Mouse (Mus musculus): ENCODE measurements around the gene Dedd. TPM values are rescaled to one million over a fixed set of nuclear protein-coding genes. Genes with fewer than 3 reads are reported as not detected.
A peak's percentile ranks its signal among the peaks of the same experiment; 100 is the strongest.
"Not testable (repeated sequence)": the region's sequence is repeated elsewhere in the genome, so short reads cannot be mapped to it uniquely, and the experiment has no call there.

Gene Dedd
- polyA plus RNA-seq, 1 experiment: 61.5 TPM

DNA sequence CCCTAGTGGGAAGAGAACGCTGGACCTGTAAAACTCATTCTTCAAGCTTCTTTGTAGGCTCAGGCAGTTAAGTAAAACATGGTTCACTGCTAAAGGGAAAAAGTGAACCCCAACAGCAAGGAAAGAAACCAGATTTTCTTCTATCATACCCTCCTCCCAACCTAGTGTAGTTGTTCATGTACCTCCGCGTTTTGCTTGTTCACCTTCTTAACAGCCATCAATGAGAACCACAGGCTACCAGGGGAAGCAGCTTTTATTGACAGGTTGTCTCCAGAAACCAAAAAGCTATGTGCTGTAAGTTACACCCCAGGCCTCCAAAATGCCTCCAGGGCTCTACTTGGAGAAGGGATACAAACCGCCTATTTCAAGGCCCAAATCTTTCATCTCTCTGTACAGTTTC is 40.6 kb upstream of the Dedd start:
- peaks cover 8% of the 10 kb centered on the region for H3K36me3 ChIP-seq (ENCODE audit: control insufficient read depth, insufficient read depth, low read length)
- TF ChIP-seq CTCF (IDR thresholded peaks at IDR 0.05; ENCODE audit: borderline replicate concordance, control insufficient read depth, extremely low read depth, insufficient read depth, low read length, poor library complexity): no peak
- TF ChIP-seq POLR2A (IDR thresholded peaks at IDR 0.05; ENCODE audit: control insufficient read depth, extremely low read depth, insufficient read depth, low read length, poor library complexity): no peak
- no peak for DNase-seq
- 73% methylated on average over 4 of the region's 4 CpGs for WGBS
- no peak overlapping the region for H3K4me3 ChIP-seq (ENCODE audit: control insufficient read depth, insufficient read depth, low read length)
- no peak overlapping the region for H3K27ac ChIP-seq (ENCODE audit: control insufficient read depth, insufficient read depth, low read length)
- H3K4me1 ChIP-seq (replicated peaks; ENCODE audit: control insufficient read depth, insufficient read depth, low read length): peaks cover 8% of the 10 kb centered on the region
- no peaks in the 10 kb centered on the region for H3K27me3 ChIP-seq (ENCODE audit: control insufficient read depth, insufficient read depth, low read length)

DNA sequence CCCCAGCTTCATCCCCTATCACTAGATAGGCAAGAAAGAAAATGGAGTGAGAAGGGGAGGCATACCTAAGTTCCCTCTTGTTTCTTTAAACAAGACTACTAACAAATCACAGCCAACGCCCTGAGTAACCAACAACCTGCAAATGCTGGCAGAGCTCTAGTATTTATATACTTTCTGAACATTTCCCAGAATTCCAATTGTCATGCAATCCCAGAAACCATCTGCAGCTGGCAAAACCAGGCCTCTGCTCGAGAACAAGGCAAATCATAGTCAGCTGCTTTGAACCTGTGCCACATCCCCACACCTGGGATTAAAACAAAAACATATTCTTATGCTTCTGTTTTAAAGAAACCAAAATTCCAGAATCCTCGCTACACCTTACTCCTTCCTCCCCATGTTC is 35.6 kb upstream of the Dedd start:
- 82% methylated on average over 3 of the region's 3 CpGs for WGBS
- Histone ChIP-seq H3K4me3 (ENCODE audit: control insufficient read depth, insufficient read depth, low read length) (no peak overlapping the region), H3K4me1 (replicated peaks; ENCODE audit: control insufficient read depth, insufficient read depth, low read length) (peaks cover 2% of the 10 kb centered on the region; the same call in 1 of the 2 replicates), H3K27ac (ENCODE audit: control insufficient read depth, insufficient read depth, low read length) (no peak overlapping the region), H3K36me3 (ENCODE audit: control insufficient read depth, insufficient read depth, low read length) (peaks cover 8% of the 10 kb centered on the region), H3K27me3 (ENCODE audit: control insufficient read depth, insufficient read depth, low read length) (no peaks in the 10 kb centered on the region)
- no peak for DNase-seq
- TF ChIP-seq POLR2A (IDR thresholded peaks at IDR 0.05; ENCODE audit: control insufficient read depth, extremely low read depth, insufficient read depth, low read length, poor library complexity) (no peak), CTCF (IDR thresholded peaks at IDR 0.05; ENCODE audit: borderline replicate concordance, control insufficient read depth, extremely low read depth, insufficient read depth, low read length, poor library complexity) (no peak)

GRCm38 (mm10) chr1:171293906-171294297 is 35.0 kb upstream of the Dedd start:
- no peak for DNase-seq
- Histone ChIP-seq H3K27ac (ENCODE audit: control insufficient read depth, insufficient read depth, low read length) (no peak overlapping the region), H3K27me3 (ENCODE audit: control insufficient read depth, insufficient read depth, low read length) (no peaks in the 10 kb centered on the region), H3K4me3 (ENCODE audit: control insufficient read depth, insufficient read depth, low read length) (peak overlapping the region; percentile 88), H3K4me1 (replicated peaks; ENCODE audit: control insufficient read depth, insufficient read depth, low read length) (peaks cover 2% of the 10 kb centered on the region; the same call in 1 of the 2 replicates), H3K36me3 (ENCODE audit: control insufficient read depth, insufficient read depth, low read length) (peaks cover 4% of the 10 kb centered on the region)
- 48% methylated on average over 5 of the region's 5 CpGs for WGBS
- TF ChIP-seq CTCF (IDR thresholded peaks at IDR 0.05; ENCODE audit: borderline replicate concordance, control insufficient read depth, extremely low read depth, insufficient read depth, low read length, poor library complexity) (no peak), POLR2A (IDR thresholded peaks at IDR 0.05; ENCODE audit: control insufficient read depth, extremely low read depth, insufficient read depth, low read length, poor library complexity) (no peak)

GRCm38 (mm10) chr1:171294298-171295062 is 34.5 kb upstream of the Dedd start, which contains the start of gene Ufc1:
Gene Ufc1, minus strand, starts transcription at chr1:171295024.
- peaks cover 2% of the 10 kb centered on the region; the same call in 1 of the 2 replicates for H3K4me1 ChIP-seq (replicated peaks; ENCODE audit: control insufficient read depth, insufficient read depth, low read length)
- H3K27ac ChIP-seq (ENCODE audit: control insufficient read depth, insufficient read depth, low read length): peak within 1 kb of the TSS; percentile 54
- no peaks in the 10 kb centered on the region for H3K27me3 ChIP-seq (ENCODE audit: control insufficient read depth, insufficient read depth, low read length)
- WGBS: under 1% methylated on average over 42 of the region's 42 CpGs
- peak within 1 kb of the TSS; percentile 88 for H3K4me3 ChIP-seq (ENCODE audit: control insufficient read depth, insufficient read depth, low read length)
- DNase-seq: peak; percentile 76
- 0 out of 2 replicates have a peak, but pooled peaks have one; percentile 41 for TF ChIP-seq POLR2A (IDR thresholded peaks at IDR 0.05; ENCODE audit: control insufficient read depth, extremely low read depth, insufficient read depth, low read length, poor library complexity)
- TF ChIP-seq CTCF (IDR thresholded peaks at IDR 0.05; ENCODE audit: borderline replicate concordance, control insufficient read depth, extremely low read depth, insufficient read depth, low read length, poor library complexity): no peak
- no peaks in the 10 kb centered on the region; the same call in 1 of the 2 replicates for H3K36me3 ChIP-seq (ENCODE audit: control insufficient read depth, insufficient read depth, low read length)

GRCm38 (mm10) chr1:171295063-171295402 is 33.9 kb upstream of the Dedd start:
- Histone ChIP-seq H3K36me3 (ENCODE audit: control insufficient read depth, insufficient read depth, low read length) (no peaks in the 10 kb centered on the region), H3K27ac (ENCODE audit: control insufficient read depth, insufficient read depth, low read length) (no peak overlapping the region), H3K4me1 (replicated peaks; ENCODE audit: control insufficient read depth, insufficient read depth, low read length) (peaks cover 2% of the 10 kb centered on the region; the same call in 1 of the 2 replicates), H3K27me3 (ENCODE audit: control insufficient read depth, insufficient read depth, low read length) (no peaks in the 10 kb centered on the region), H3K4me3 (ENCODE audit: control insufficient read depth, insufficient read depth, low read length) (peak overlapping the region; percentile 88)
- no peak for DNase-seq
- no peak for TF ChIP-seq CTCF (IDR thresholded peaks at IDR 0.05; ENCODE audit: borderline replicate concordance, control insufficient read depth, extremely low read depth, insufficient read depth, low read length, poor library complexity)
- TF ChIP-seq POLR2A (IDR thresholded peaks at IDR 0.05; ENCODE audit: control insufficient read depth, extremely low read depth, insufficient read depth, low read length, poor library complexity): no peak
- WGBS: 19% methylated on average over 3 of the region's 3 CpGs

- WGBS: 81% methylated on average over 3 of the region's 3 CpGs
- no peaks in the 10 kb centered on the region for H3K36me3 ChIP-seq (ENCODE audit: control insufficient read depth, insufficient read depth, low read length)
- DNase-seq: no peak
- no peak for TF ChIP-seq CTCF (IDR thresholded peaks at IDR 0.05; ENCODE audit: borderline replicate concordance, control insufficient read depth, extremely low read depth, insufficient read depth, low read length, poor library complexity)
- TF ChIP-seq POLR2A (IDR thresholded peaks at IDR 0.05; ENCODE audit: control insufficient read depth, extremely low read depth, insufficient read depth, low read length, poor library complexity): no peak
- H3K4me3 ChIP-seq (ENCODE audit: control insufficient read depth, insufficient read depth, low read length): no peak overlapping the region
- H3K4me1 ChIP-seq (replicated peaks; ENCODE audit: control insufficient read depth, insufficient read depth, low read length): peaks cover 2% of the 10 kb centered on the region; the same call in 1 of the 2 replicates
- H3K27ac ChIP-seq (ENCODE audit: control insufficient read depth, insufficient read depth, low read length): no peak overlapping the region
- H3K27me3 ChIP-seq (ENCODE audit: control insufficient read depth, insufficient read depth, low read length): no peaks in the 10 kb centered on the region
These were observed 30.7 kb upstream of the Dedd start for GRCm38 (mm10) chr1:171298226-171298625.

DNA sequence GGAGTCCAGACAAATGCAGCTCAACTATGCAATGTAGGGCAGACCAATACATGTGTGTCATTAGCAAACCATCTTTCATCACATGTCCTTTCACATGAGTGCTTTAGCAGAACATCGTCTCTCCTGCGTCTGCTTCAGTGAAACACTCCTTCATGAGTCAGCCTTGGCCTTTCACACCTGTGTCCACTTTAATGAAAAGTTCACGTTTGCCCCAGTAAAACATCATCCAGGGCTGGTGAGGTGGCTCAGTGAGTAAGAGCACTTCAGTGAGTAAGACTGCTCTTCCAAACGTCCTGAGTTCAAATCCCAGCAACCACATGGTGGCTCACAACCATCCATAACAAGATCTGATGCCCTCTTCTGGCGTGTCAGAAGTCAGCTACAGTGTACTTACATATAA is 22.8 kb upstream of the Dedd start:
- H3K4me3 ChIP-seq (ENCODE audit: control insufficient read depth, insufficient read depth, low read length); DNase-seq; H3K4me1 ChIP-seq (replicated peaks; ENCODE audit: control insufficient read depth, insufficient read depth, low read length); H3K27ac ChIP-seq (ENCODE audit: control insufficient read depth, insufficient read depth, low read length); H3K36me3 ChIP-seq (ENCODE audit: control insufficient read depth, insufficient read depth, low read length); H3K27me3 ChIP-seq (ENCODE audit: control insufficient read depth, insufficient read depth, low read length): not testable (repeated sequence)
- WGBS: 84% methylated on average over 5 of the region's 5 CpGs
